Mouse (Mus musculus): Measurements from ENCODE around the gene Zfp871. TPM values are rescaled to one million over a fixed set of nuclear protein-coding genes. Genes with fewer than 3 reads are reported as not detected.
"Not testable (repeated sequence)": the region's sequence is repeated elsewhere in the genome, so short reads cannot be mapped to it uniquely, and the experiment has no call there.

The Zfp871 gene
- polyA plus RNA-seq, 1 experiment, result 27.4 TPM

DNA sequence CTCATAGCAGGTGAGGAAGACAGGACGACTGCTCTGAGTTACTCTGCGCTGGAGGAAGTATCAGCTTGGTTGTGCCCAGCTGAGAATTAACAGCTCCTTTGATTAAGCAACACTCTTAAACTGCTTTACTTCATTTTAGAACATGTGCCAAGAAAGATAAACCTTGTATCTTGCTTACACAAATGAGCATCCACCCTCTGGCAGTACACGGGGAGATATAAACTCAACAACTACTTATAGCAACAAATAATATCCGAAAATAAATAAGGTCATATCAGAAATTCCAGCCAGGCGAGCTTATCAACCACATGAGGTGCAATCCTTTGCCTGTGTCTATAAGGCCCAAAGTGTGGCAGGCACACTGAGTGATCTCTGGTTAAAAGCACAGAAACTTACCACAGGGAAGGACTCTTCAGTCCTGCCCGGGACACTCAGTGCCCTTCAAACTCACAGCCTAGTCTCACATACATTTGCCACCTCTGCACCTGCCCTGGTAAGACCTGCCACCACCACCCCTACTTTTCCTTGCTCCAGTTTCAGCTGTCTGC lies 35.2 kb downstream of the Zfp871 start:
- Histone ChIP-seq H3K27ac (ENCODE audit: insufficient read depth, low read length) (no peak overlapping the region), H3K4me3 (ENCODE audit: insufficient read depth, low read length) (no peak overlapping the region), H3K4me1 (ENCODE audit: control insufficient read depth, insufficient read depth, low read length) (no peaks in the 10 kb centered on the region)
- TF ChIP-seq CTCF (IDR thresholded peaks at IDR 0.05; ENCODE audit: extremely low read depth, insufficient read depth, low read length) (no peak), POLR2A (IDR thresholded peaks at IDR 0.05; ENCODE audit: extremely low read depth, insufficient read depth, low read length) (no peak)

DNA sequence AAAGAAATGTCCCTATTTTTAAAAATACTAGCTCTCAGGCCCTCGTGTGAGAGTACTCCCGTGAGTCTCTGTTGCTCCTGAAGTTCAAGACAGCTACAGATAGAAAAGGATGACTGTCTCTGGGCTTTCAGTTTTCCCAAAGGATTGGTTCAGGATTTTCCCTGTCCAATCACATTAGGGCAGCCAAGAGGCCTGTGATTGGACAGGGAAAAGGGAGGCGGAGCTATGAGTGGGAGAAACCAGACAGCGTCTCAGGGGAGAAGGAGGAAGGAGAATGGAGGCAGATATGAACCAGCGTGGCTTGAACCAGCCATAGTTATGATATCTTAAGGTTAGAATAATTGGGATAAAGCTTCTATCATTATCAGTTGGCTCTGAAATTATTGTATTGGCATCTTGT lies 37.5 kb downstream of the Zfp871 start:
- no peaks in the 10 kb centered on the region for H3K4me1 ChIP-seq (ENCODE audit: control insufficient read depth, insufficient read depth, low read length)
- TF ChIP-seq CTCF (IDR thresholded peaks at IDR 0.05; ENCODE audit: extremely low read depth, insufficient read depth, low read length) (no peak), POLR2A (IDR thresholded peaks at IDR 0.05; ENCODE audit: extremely low read depth, insufficient read depth, low read length) (no peak)
- H3K27ac ChIP-seq (ENCODE audit: insufficient read depth, low read length), result no peak overlapping the region
- H3K4me3 ChIP-seq (ENCODE audit: insufficient read depth, low read length), result no peak overlapping the region

DNA sequence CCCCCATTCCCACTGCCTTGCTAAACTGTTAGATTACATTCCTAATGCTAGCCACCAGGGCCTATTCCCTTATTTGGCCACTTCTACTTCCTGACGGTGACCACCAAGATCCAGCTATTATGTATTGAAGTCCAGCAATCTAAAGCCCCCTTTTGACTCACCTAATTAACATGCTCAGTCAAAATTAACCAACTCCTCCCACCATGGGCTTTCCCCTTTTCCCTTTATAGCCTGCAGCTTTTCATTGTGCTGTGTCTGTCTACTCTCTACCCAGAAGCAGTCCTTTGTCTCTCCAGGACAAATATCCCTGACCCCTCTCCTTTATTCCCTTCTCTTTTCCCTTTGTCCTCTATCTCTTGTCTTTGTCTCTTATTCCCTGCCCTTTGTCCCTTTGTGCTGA lies 47.0 kb downstream of the Zfp871 start:
- TF ChIP-seq CTCF (IDR thresholded peaks at IDR 0.05; ENCODE audit: extremely low read depth, insufficient read depth, low read length) (no peak), POLR2A (IDR thresholded peaks at IDR 0.05; ENCODE audit: extremely low read depth, insufficient read depth, low read length) (no peak)
- Histone ChIP-seq H3K27ac (ENCODE audit: insufficient read depth, low read length) (no peak overlapping the region), H3K4me3 (ENCODE audit: insufficient read depth, low read length) (no peak overlapping the region), H3K4me1 (ENCODE audit: control insufficient read depth, insufficient read depth, low read length) (no peaks in the 10 kb centered on the region)

- H3K27ac ChIP-seq (ENCODE audit: insufficient read depth, low read length), result no peak overlapping the region
- no peak for TF ChIP-seq POLR2A (IDR thresholded peaks at IDR 0.05; ENCODE audit: extremely low read depth, insufficient read depth, low read length)
- H3K4me1 ChIP-seq (ENCODE audit: control insufficient read depth, insufficient read depth, low read length), result no peaks in the 10 kb centered on the region
- no peak overlapping the region for H3K4me3 ChIP-seq (ENCODE audit: insufficient read depth, low read length)
Measured at GRCm38 (mm10) chr17:32738406-32738805, 49.7 kb downstream of the Zfp871 start.

- Histone ChIP-seq H3K27ac (ENCODE audit: insufficient read depth, low read length) (no peak overlapping the region), H3K4me1 (ENCODE audit: control insufficient read depth, insufficient read depth, low read length) (no peaks in the 10 kb centered on the region), H3K4me3 (ENCODE audit: insufficient read depth, low read length) (no peak overlapping the region)
- TF ChIP-seq POLR2A (IDR thresholded peaks at IDR 0.05; ENCODE audit: extremely low read depth, insufficient read depth, low read length) (no peak), CTCF (IDR thresholded peaks at IDR 0.05; ENCODE audit: extremely low read depth, insufficient read depth, low read length) (peak; percentile 26; the same call in 1 of the 2 replicates)
Measured at GRCm38 (mm10) chr17:32729029-32729428, 59.1 kb downstream of the Zfp871 start.

- not testable (repeated sequence) for H3K4me3 ChIP-seq (ENCODE audit: insufficient read depth, low read length); H3K27ac ChIP-seq (ENCODE audit: insufficient read depth, low read length); H3K4me1 ChIP-seq (ENCODE audit: control insufficient read depth, insufficient read depth, low read length)
Measured at GRCm38 (mm10) chr17:32726360-32726759, 61.7 kb downstream of the Zfp871 start.

DNA sequence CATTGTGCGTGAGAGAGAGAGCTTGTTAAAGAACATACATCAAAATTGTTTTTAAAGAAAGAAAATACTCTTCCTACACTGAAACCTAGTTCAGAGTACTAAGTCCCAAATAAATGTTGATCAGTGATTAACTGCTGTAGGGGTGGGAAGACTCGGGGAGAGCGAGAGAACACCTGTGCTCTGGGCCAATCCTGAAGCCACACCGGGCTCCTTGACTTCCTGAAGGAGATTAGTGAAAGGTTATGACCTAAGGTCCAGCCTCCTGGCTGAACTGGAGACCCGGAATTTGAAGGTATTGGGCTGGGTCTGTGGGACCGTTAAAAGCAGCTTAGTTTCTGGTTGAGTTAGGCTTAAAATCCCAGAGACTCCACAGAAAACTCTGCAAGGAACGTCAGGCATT lies 65.3 kb downstream of the Zfp871 start:
- no peak overlapping the region for H3K4me3 ChIP-seq (ENCODE audit: insufficient read depth, low read length)
- no peaks in the 10 kb centered on the region for H3K4me1 ChIP-seq (ENCODE audit: control insufficient read depth, insufficient read depth, low read length)
- no peak overlapping the region for H3K27ac ChIP-seq (ENCODE audit: insufficient read depth, low read length)
- TF ChIP-seq CTCF (IDR thresholded peaks at IDR 0.05; ENCODE audit: extremely low read depth, insufficient read depth, low read length) (no peak), POLR2A (IDR thresholded peaks at IDR 0.05; ENCODE audit: extremely low read depth, insufficient read depth, low read length) (no peak)

- not testable (repeated sequence) for H3K27ac ChIP-seq (ENCODE audit: insufficient read depth, low read length); H3K4me3 ChIP-seq (ENCODE audit: insufficient read depth, low read length); H3K4me1 ChIP-seq (ENCODE audit: control insufficient read depth, insufficient read depth, low read length)
Measured at GRCm38 (mm10) chr17:32722151-32722550, 65.9 kb downstream of the Zfp871 start.

Other genes starting within 250 kb of the Zfp871 start
- gene Cyp4f37, start 167.0 kb downstream of the Zfp871 start, polyA plus RNA-seq (2012; rRNA removed), result not detected in 2 replicates
- gene Cyp4f40, start 129.4 kb downstream of the Zfp871 start, polyA plus RNA-seq (2012; rRNA removed), result not detected in 2 replicates
- gene Cyp4f15, start 102.7 kb downstream of the Zfp871 start, polyA plus RNA-seq (2012; rRNA removed), result 29.2 and 29.5 TPM in 2 replicates
- 6.4 and 7.9 TPM in 2 replicates for gene Zfp811, start 21.6 kb upstream of the Zfp871 start, polyA plus RNA-seq (2012; rRNA removed)
- gene Zfp799, start 42.0 kb upstream of the Zfp871 start, polyA plus RNA-seq (2012; rRNA removed), result 12.5 and 14.7 TPM in 2 replicates
- 5.2 and 5.5 TPM in 2 replicates for gene Zfp870, start 103.4 kb upstream of the Zfp871 start, polyA plus RNA-seq (2012; rRNA removed)
- gene Cyp4f14, start 129.1 kb upstream of the Zfp871 start, polyA plus RNA-seq (2012; rRNA removed), result 17.0 and 18.6 TPM in 2 replicates
- gene Cyp4f13, start 159.1 kb upstream of the Zfp871 start, polyA plus RNA-seq (2012; rRNA removed), result 32.8 and 37.6 TPM in 2 replicates
- 3.1 and 3.2 TPM in 2 replicates for gene Zfp472, start 177.5 kb upstream of the Zfp871 start, polyA plus RNA-seq (2012; rRNA removed)
- gene Zfp952, start 204.8 kb upstream of the Zfp871 start, polyA plus RNA-seq (2012; rRNA removed), result 10.6 and 11.4 TPM in 2 replicates
- 9.7 and 10.1 TPM in 2 replicates for gene Zfp763, start 245.1 kb upstream of the Zfp871 start, polyA plus RNA-seq (2012; rRNA removed)

Measured in cortical plate, adult 2 months (tissue).